Mouse (Mus musculus) midbrain, embryonic 10.5 days (tissue): ENCODE data around the gene Adgrl2. TPM values are rescaled to one million over a fixed set of nuclear protein-coding genes. Genes with fewer than 3 reads are reported as not detected.

Experiments
- DNase-seq: peaks from one replicate; pipeline ENCODE4 v3.0.0-alpha.2; 2017; ENCODE audit warnings: low spot score
- H3K27ac ChIP-seq: fragments of 300-500 bp; sonication (generic); replicated peaks from 2 replicates; pipeline ENCODE4 v1.5.1; 2016; ENCODE audit warnings: mild to moderate bottlenecking
- H3K27me3 ChIP-seq: fragments of 300-500 bp; sonication (generic); 2 replicates; pipeline ENCODE4 v1.6.1; 2016; ENCODE audit warnings: low read depth, mild to moderate bottlenecking; ENCODE audit not compliant: poor library complexity, severe bottlenecking
- H3K36me3 ChIP-seq: fragments of 300-500 bp; sonication (generic); 2 replicates; pipeline ENCODE4 v1.6.1; 2016; ENCODE audit warnings: mild to moderate bottlenecking, moderate library complexity
- H3K4me1 ChIP-seq: fragments of 300-500 bp; sonication (generic); 2 replicates; pipeline ENCODE4 v1.6.1; 2016
- H3K4me3 ChIP-seq: fragments of 300-500 bp; sonication (generic); 2 replicates; pipeline ENCODE4 v1.5.1; 2016; ENCODE audit warnings: mild to moderate bottlenecking, moderate library complexity
- H3K9me3 ChIP-seq: fragments of 300-500 bp; sonication (generic); replicated peaks from 2 replicates; pipeline ENCODE4 v1.6.1; 2016; ENCODE audit warnings: mild to moderate bottlenecking
- WGBS: fragments of 180-500 bp; shearing (Covaris S2); methylation state at CpG from one replicate; pipeline ENCODE4 v1.1.7; 2016; 5-methylcytosine and 5-hydroxymethylcytosine counted together
- polyA plus RNA-seq: library from polyadenylated mRNA; unstranded; fragments of >200 nt; fragmentation: Nextera tagmentation; extraction: Ambion mirVana; gene quantifications from 2 replicates; pipeline ENCODE4 v1.2.1, GENCODE M21; 2016

The Adgrl2 gene
- polyA plus RNA-seq, 1 experiment from 2014 or later: 76.6 TPM

DNA sequence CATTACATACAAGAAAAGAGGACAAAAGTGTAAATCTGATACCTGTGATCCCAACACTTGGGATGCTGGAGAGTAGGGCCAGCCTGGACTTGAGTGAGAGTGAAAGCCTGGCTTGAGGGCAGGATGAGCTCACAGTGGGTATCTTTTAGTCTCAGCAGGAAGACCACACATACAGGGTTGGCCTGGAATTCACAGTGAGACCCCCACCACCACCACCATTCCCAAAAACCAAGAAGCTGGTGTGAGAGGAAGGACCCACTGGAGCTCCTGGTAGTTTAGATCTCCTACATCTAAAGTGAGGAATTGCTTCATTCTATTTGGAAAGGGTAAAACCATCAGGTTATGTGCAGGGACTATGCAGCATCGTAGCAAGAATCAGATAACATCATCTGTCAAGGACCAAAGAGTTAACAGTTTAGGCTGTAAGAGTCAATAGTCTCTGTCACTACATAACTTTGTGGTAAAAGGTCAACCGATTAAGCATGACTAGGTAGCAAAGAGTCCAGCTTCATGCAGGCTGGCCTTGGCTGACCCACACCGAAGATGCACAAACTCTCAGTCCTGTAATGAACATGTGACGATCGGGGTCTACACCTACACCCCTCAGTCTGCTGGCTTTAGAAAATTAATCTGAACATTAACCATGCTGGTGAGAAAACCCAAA is 26.8 kb downstream of the Adgrl2 start:
- H3K4me3 ChIP-seq: no peak overlapping the region
- WGBS: 92% methylated on average over 5 of the region's 5 CpGs
- peaks cover 7% of the 10 kb centered on the region; the same call in 1 of the 2 replicates for H3K36me3 ChIP-seq
- H3K9me3 ChIP-seq: no peaks in the 10 kb centered on the region
- no peak overlapping the region for H3K27ac ChIP-seq
- peaks cover 85% of the 10 kb centered on the region for H3K4me1 ChIP-seq
- H3K27me3 ChIP-seq: no peaks in the 10 kb centered on the region
- no peak for DNase-seq

DNA sequence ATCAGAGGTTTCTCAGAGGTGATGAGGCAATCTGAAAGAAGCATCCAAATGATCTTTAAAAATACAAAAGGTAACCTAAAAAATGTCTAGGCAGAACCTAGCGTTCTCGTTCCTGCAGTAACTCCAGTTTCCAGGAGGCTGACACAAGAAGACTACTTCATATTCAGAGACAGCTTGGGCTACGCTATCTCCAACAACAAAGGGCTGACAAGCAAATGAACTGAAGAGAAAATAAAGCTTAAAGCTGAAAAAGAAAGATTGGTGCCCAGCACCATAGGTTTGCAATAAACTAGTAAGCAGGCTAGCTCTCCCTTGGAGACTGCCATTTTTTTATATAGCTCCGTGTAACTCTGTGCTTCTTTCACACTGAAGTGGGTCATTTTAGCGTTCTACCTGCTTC is 28.7 kb downstream of the Adgrl2 start:
- H3K36me3 ChIP-seq: peaks cover 13% of the 10 kb centered on the region; the same call in 1 of the 2 replicates
- 80% methylated on average over 5 of the region's 5 CpGs for WGBS
- no peak overlapping the region for H3K27ac ChIP-seq
- DNase-seq: no peak
- H3K9me3 ChIP-seq: no peaks in the 10 kb centered on the region
- H3K4me1 ChIP-seq: peaks cover 95% of the 10 kb centered on the region
- H3K4me3 ChIP-seq: no peak overlapping the region
- no peaks in the 10 kb centered on the region for H3K27me3 ChIP-seq

DNA sequence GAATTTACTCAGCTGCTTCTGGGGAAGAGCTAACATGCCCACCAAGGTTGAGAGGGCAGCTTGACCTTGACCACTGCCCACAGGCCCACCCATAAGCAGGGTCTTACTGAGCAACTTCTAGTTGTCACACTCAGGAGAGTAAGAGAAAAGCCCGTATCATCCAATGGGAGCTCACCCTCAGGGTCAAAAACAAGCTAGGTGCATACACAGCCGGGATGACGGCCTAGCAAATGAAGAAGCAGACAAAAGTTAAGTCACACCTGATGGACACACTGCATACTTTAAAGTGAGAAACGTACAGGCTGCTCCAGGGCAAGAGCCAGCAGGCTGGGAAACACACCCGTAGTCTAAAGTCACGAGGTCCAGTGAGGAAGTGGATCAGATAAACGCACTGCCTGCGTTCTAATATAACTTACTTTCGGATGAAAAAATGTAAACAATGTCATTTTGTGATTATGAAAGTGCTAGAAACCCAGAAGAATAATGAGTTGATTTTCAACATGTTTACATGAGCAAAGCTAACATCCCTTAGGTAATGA is 29.5 kb downstream of the Adgrl2 start:
- Histone ChIP-seq H3K9me3 (no peaks in the 10 kb centered on the region), H3K27ac (no peak overlapping the region), H3K4me1 (peaks cover 87% of the 10 kb centered on the region), H3K36me3 (peaks cover 10% of the 10 kb centered on the region; the same call in 1 of the 2 replicates), H3K4me3 (no peak overlapping the region), H3K27me3 (no peaks in the 10 kb centered on the region)
- DNase-seq: no peak
- 81% methylated on average over 9 of the region's 9 CpGs for WGBS

DNA sequence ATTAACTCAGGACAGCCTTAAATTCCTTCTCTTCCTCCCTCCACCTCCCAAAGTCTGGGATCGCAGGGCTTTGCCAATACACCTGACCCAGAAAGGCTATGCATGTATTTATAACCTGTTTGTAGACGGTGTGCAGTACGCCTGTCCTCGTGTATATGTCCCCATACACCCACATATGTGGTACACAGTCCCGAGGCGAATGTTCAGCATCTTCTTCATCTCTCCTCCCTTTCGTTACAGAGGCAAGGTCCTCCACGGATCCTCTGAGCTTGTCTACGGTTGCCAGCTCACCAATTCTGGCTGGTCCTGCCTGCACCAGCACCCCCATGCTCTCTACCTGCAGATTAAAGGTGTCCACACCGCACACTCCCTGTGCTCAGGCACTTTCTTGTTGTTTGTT is 30.1 kb downstream of the Adgrl2 start:
- no peak overlapping the region for H3K27ac ChIP-seq
- no peak for DNase-seq
- H3K9me3 ChIP-seq: no peaks in the 10 kb centered on the region
- no peaks in the 10 kb centered on the region for H3K27me3 ChIP-seq
- H3K4me1 ChIP-seq: peaks cover 86% of the 10 kb centered on the region
- 81% methylated on average over 10 of the region's 10 CpGs for WGBS
- peaks cover 10% of the 10 kb centered on the region; the same call in 1 of the 2 replicates for H3K36me3 ChIP-seq
- H3K4me3 ChIP-seq: no peak overlapping the region

DNA sequence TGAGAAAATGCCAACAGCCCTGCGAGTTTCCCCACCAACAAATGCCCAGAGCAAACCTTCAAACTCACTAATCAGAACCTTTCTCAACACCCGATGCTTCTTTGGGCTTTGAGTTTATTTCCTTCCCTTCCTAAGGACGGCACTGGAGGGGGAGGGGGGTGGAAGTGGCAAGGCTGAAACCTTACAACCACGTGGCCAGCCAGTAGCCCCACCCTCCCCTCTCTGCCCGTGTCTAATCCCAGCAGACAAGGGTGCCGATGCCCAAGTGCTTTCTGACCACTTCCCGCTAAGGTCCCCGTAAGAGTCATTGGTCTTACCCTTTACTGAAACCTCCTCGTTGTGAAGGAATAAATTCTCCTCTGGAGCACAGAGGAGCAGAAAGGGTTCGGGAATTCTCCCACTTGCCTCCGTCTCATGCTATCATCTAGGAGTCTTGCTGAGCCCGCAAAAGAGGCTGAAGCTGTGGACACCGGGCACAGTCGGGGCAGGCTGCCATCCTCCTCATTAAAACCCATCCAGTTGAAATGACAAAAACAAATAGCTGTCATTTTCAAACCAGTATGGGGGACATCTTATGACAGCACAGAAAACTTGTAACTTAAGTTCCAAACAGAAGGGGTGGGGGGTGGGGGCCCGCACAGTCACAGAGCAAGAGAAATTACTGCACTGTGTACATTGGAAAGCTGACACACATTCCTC is 30.9 kb downstream of the Adgrl2 start:
- peaks cover 85% of the 10 kb centered on the region for H3K4me1 ChIP-seq
- H3K36me3 ChIP-seq: peaks cover 15% of the 10 kb centered on the region; the same call in 1 of the 2 replicates
- no peaks in the 10 kb centered on the region for H3K9me3 ChIP-seq
- H3K27me3 ChIP-seq: no peaks in the 10 kb centered on the region
- peak overlapping the region; percentile 30 for H3K4me3 ChIP-seq
- H3K27ac ChIP-seq: 0 out of 2 replicates have a peak overlapping the region, but pooled peaks have one; percentile 35
- WGBS: 25% methylated on average over 15 of the region's 15 CpGs
- DNase-seq: no peak

DNA sequence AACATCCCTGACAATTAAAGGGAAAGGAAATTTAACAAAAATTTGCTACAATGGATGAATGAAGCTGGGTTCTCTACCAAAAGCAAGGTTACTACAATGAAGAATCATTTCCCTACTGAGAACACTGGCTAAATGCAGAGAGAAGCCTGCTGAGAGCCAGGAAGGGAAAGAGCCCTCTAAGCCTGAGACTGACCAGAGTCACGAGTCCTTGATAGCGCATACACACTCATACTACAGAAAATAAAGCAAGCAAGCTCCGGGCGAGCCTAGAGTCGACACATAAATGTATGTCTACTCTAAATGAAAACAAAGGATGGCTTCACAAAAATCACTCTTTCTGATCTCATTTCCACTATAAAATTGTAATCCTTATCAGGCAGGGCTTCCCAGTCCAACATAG is 31.6 kb downstream of the Adgrl2 start:
- WGBS: 78% methylated on average over 5 of the region's 5 CpGs
- Histone ChIP-seq H3K27me3 (no peaks in the 10 kb centered on the region), H3K4me3 (no peak overlapping the region), H3K4me1 (peaks cover 80% of the 10 kb centered on the region), H3K9me3 (no peaks in the 10 kb centered on the region), H3K27ac (no peak overlapping the region), H3K36me3 (peaks cover 17% of the 10 kb centered on the region; the same call in 1 of the 2 replicates)
- no peak for DNase-seq

DNA sequence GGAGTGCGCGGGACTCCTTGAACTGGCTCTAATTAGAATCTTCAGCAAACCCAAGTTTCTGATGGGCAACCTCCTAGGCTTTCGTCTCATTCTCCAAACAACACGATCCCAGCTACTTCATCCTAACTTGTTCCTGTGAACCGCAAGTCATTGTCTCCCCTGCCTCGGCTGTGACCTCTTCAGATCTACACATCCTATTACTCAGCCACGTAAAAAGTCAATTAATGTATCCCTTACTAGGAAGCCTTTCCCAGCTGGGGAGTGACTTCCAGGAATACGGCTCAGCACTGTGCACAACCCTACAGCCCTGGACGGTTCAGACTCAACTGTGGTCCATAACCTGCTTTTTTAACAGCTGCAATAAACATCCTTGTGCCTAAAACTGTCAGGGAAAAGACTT is 32.2 kb downstream of the Adgrl2 start:
- DNase-seq: no peak
- peaks cover 74% of the 10 kb centered on the region for H3K4me1 ChIP-seq
- no peaks in the 10 kb centered on the region for H3K27me3 ChIP-seq
- H3K27ac ChIP-seq: no peak overlapping the region
- WGBS: 63% methylated on average over 9 of the region's 9 CpGs
- no peak overlapping the region for H3K4me3 ChIP-seq
- no peaks in the 10 kb centered on the region for H3K9me3 ChIP-seq
- H3K36me3 ChIP-seq: peaks cover 23% of the 10 kb centered on the region

DNA sequence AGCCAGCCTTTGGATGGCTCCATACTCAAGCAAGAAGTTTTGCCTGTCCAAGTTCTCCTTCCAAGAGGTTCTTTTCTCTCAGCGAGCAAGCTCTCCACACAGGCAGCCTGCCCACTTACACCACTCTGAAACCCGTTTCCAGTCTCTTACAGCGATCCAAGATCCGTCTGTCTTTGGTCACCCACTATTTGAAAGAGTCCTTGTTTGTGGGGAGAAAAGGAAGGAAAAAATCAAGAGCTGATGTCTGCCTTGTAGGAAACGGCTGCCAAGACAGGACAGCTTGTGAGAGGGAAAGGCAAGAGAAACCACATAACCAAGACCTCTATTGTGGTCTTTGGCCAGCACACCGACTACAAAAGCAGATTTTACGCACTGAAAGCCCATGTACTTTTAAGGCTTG is 33.5 kb downstream of the Adgrl2 start:
- DNase-seq: no peak
- Histone ChIP-seq H3K27ac (no peak overlapping the region), H3K9me3 (no peaks in the 10 kb centered on the region), H3K36me3 (peaks cover 36% of the 10 kb centered on the region), H3K27me3 (no peaks in the 10 kb centered on the region), H3K4me3 (no peak overlapping the region), H3K4me1 (peaks cover 68% of the 10 kb centered on the region)
- 86% methylated on average over 7 of the region's 7 CpGs for WGBS

DNA sequence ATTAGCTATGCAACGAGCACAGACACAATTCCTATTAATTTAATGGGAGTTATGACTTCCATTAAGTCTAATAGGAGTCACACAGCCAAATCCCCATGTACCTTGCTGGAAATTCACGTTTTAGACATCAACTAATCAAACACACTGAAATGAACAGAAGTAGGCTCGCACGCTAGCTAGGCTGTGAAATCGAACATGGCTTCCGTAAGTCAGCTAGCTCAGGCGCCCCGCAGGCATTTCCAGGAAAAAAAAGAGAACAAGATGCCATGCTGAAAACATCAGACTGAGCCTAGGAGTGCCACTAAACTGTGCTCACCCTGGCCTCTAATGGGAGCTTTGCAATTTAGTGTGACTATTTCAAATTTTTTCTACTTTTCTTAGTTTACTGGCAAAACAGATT is 40.6 kb downstream of the Adgrl2 start:
- Histone ChIP-seq H3K9me3 (no peaks in the 10 kb centered on the region), H3K27ac (no peak overlapping the region), H3K27me3 (no peaks in the 10 kb centered on the region), H3K36me3 (peaks cover 30% of the 10 kb centered on the region), H3K4me1 (peaks cover 70% of the 10 kb centered on the region), H3K4me3 (no peak overlapping the region)
- 75% methylated on average over 8 of the region's 8 CpGs for WGBS
- no peak for DNase-seq

DNA sequence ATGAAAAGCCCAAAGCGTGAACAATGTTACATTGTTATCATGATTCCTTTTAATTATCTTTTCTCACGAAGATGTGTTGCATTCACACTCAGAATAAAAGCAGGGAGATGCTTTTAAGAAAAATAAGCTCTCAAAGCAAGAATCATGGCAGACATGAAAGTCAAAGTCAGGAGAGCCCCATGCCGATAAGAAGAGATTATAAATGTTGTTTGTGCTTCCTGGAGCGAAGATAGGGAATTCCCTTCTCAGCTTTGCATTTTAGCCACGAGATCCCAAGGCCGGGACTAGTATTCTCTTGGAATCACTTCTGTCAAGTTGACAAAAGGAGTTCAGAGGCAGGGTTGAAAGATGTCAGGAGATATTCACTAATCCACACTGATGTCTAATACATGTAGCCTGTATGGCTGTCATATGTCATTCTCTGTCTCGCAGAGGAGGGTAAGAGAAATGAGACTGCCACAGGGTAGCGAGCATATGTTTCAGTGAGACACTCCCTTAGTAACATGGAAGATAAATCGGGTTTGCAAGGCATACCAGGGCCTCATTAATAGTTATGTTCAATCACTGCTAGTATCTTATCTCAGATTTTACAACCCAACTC is 42.5 kb downstream of the Adgrl2 start:
- Histone ChIP-seq H3K27me3 (no peaks in the 10 kb centered on the region), H3K4me3 (no peak overlapping the region), H3K36me3 (peaks cover 16% of the 10 kb centered on the region), H3K4me1 (peaks cover 87% of the 10 kb centered on the region), H3K9me3 (no peaks in the 10 kb centered on the region), H3K27ac (no peak overlapping the region)
- WGBS: 37% methylated on average over 9 of the region's 9 CpGs
- no peak for DNase-seq

DNA sequence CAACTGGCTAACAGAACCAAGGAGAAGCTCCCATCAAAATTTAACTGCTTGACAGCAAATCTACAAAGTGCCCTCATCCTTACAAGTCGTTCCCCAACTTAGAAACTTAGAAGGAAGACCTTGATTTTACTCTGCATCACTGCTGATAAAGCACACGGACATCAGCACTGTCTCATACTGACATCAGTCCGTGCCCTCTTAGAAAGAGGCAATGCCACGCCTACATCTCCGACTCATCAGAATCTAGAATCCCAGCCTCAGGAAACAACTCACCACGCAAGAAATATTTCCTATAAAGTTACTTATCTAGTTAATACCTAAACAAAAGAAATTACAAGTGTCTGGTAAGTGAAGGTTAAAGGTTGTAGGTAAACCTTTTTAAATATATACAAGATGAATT is 43.1 kb downstream of the Adgrl2 start:
- WGBS: 47% methylated on average over 6 of the region's 6 CpGs
- peaks cover 91% of the 10 kb centered on the region for H3K4me1 ChIP-seq
- peaks cover 10% of the 10 kb centered on the region for H3K36me3 ChIP-seq
- H3K9me3 ChIP-seq: no peaks in the 10 kb centered on the region
- H3K27me3 ChIP-seq: no peaks in the 10 kb centered on the region
- H3K27ac ChIP-seq: no peak overlapping the region
- H3K4me3 ChIP-seq: no peak overlapping the region
- DNase-seq: no peak

DNA sequence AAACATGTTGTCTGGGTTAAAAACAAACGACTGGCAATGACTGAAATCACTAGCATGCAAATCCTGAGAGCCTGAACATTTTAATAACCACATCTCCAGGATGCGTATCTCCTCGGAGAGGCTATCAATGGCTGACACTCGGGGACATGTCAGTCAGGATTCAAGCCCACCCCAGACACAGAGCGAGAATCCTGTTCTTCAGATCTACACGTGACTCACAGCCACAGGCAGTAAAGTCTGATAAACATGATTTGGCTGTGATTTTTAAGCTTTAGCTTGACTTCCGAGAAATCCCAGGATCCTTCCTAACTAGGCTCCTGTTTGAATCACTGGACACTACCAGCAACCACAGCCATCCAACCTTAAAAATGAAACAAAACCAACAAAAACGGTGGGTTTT is 44.8 kb downstream of the Adgrl2 start:
- H3K9me3 ChIP-seq: no peaks in the 10 kb centered on the region
- H3K4me1 ChIP-seq: peaks cover 100% of the 10 kb centered on the region
- H3K27ac ChIP-seq: peak overlapping the region; percentile 53; the same call in 1 of the 2 replicates
- WGBS: 18% methylated on average over 8 of the region's 8 CpGs
- peak overlapping the region; percentile 23 for H3K4me3 ChIP-seq
- H3K36me3 ChIP-seq: no peaks in the 10 kb centered on the region
- no peak for DNase-seq
- H3K27me3 ChIP-seq: no peaks in the 10 kb centered on the region

DNA sequence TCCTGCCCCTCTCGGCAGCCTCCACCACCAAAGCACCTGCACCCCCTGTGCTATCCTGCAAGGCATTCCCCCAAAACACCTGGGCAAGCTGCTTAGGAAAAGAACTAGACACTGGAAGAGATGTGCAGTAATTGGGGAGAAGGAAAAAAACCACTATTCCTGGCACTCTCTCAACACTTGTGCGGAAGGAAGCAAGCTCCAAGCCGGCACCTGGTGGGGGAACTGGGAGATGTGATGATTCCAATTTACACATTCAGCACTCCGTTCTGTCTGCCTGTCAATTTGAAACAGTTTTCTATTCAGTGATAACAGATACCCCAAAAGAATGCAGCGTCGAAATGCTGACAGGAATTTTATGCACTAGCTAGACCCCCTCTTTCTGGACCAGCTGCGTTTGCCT is 50.9 kb downstream of the Adgrl2 start:
- WGBS: 60% methylated on average over 7 of the region's 7 CpGs
- peaks cover 54% of the 10 kb centered on the region for H3K4me1 ChIP-seq

More for the DNA sequence above, 50.9 kb downstream of the Adgrl2 start:
- Histone ChIP-seq H3K4me3 (no peak overlapping the region), H3K27ac (no peak overlapping the region), H3K27me3 (no peaks in the 10 kb centered on the region), H3K36me3 (peaks cover 26% of the 10 kb centered on the region), H3K9me3 (no peaks in the 10 kb centered on the region)
- no peak for DNase-seq
